Mouse (Mus musculus): ENCODE data around the gene Tmem119.

The Tmem119 gene

GRCm38 (mm10) chr5:113800280-113800679, at the start of gene Tmem119:
TSS of gene Tmem119 (minus strand) at chr5:113800516.
- DNase-seq: peak; percentile 77 to 85

GRCm38 (mm10) chr5:113847636-113848035, 47.3 kb upstream of the Tmem119 start:
- DNase-seq: no peak

- DNase-seq: no peak
These were observed 46.3 kb upstream of the Tmem119 start for GRCm38 (mm10) chr5:113846656-113847055.

GRCm38 (mm10) chr5:113845627-113846026, 45.3 kb upstream of the Tmem119 start:
- no peak for DNase-seq

GRCm38 (mm10) chr5:113844721-113845120, 44.4 kb upstream of the Tmem119 start:
- DNase-seq: peak; percentile 80 to 82

- DNase-seq: no peak
These were observed 43.8 kb upstream of the Tmem119 start for GRCm38 (mm10) chr5:113844106-113844505.

- DNase-seq: no peak
These were observed 42.6 kb upstream of the Tmem119 start for GRCm38 (mm10) chr5:113842906-113843305.

GRCm38 (mm10) chr5:113842244-113842643, 41.9 kb upstream of the Tmem119 start:
- no peak for DNase-seq

- no peak for DNase-seq
These were observed 41.2 kb upstream of the Tmem119 start for GRCm38 (mm10) chr5:113841243-113842225.

GRCm38 (mm10) chr5:113840443-113840842, 40.1 kb upstream of the Tmem119 start:
- no peak for DNase-seq

- no peak for DNase-seq
These were observed 36.6 kb upstream of the Tmem119 start for GRCm38 (mm10) chr5:113836961-113837360.

- DNase-seq: no peak
These were observed 33.1 kb upstream of the Tmem119 start for GRCm38 (mm10) chr5:113833316-113833947.

- DNase-seq: peak in 1 of 2 experiments; percentile 45
These were observed 32.2 kb upstream of the Tmem119 start, which contains the start of gene Selplg for GRCm38 (mm10) chr5:113832490-113832901. TSS of gene Selplg (minus strand) at chr5:113832644.

- no peak for DNase-seq
These were observed 31.4 kb upstream of the Tmem119 start for GRCm38 (mm10) chr5:113831741-113832140.

GRCm38 (mm10) chr5:113830796-113831195, 30.5 kb upstream of the Tmem119 start:
- no peak for DNase-seq

GRCm38 (mm10) chr5:113830292-113830643, 30.0 kb upstream of the Tmem119 start:
- peak in 1 of 2 experiments; percentile 47 for DNase-seq

- DNase-seq: no peak
These were observed 29.4 kb upstream of the Tmem119 start for GRCm38 (mm10) chr5:113829566-113830291.

- DNase-seq: peak; percentile 63 to 76
These were observed 28.2 kb upstream of the Tmem119 start for GRCm38 (mm10) chr5:113828481-113828880.

GRCm38 (mm10) chr5:113827991-113828411, 27.7 kb upstream of the Tmem119 start:
- no peak for DNase-seq

GRCm38 (mm10) chr5:113826619-113827018, 26.3 kb upstream of the Tmem119 start:
- DNase-seq: no peak

- DNase-seq: no peak
These were observed 25.2 kb upstream of the Tmem119 start for GRCm38 (mm10) chr5:113825558-113825957.

- no peak for DNase-seq
These were observed 23.9 kb upstream of the Tmem119 start for GRCm38 (mm10) chr5:113824228-113824627.

- DNase-seq: no peak
These were observed 18.3 kb upstream of the Tmem119 start for GRCm38 (mm10) chr5:113818572-113818971.

Measured in kidney, postnatal 4 days (tissue).